Mouse (Mus musculus): Measurements from ENCODE around the gene Abca1. TPM values are rescaled to one million over a fixed set of nuclear protein-coding genes. Genes with fewer than 3 reads are reported as not detected.

The Abca1 gene
- 4.9 and 6.1 TPM in 2 replicates for polyA plus RNA-seq (2015; fragmentation: Nextera tagmentation; extraction: Ambion mirVana)

GRCm38 (mm10) chr4:53159767-53160166 lies at the start of gene Abca1:
Abca1 (minus strand) TSS chr4:53159895.
- Histone ChIP-seq H3K4me3 (replicated peaks; ENCODE audit: low read length) (peak within 1 kb of the TSS; percentile 71), H3K9me3 (replicated peaks; ENCODE audit: control insufficient read depth, low read length) (no peaks in the 10 kb centered on the region), H3K4me1 (ENCODE audit: control insufficient read depth, insufficient read depth, low read length) (peaks cover 4% of the 10 kb centered on the region; the same call in 1 of the 2 replicates), H3K36me3 (ENCODE audit: control insufficient read depth, insufficient read depth, low read length) (no peaks in the 10 kb centered on the region), H3K9ac (ENCODE audit: low read length) (peak within 1 kb of the TSS; percentile 80), H3K27me3 (ENCODE audit: control insufficient read depth, insufficient read depth, low read length) (no peaks in the 10 kb centered on the region), H3K27ac (ENCODE audit: low read length) (no peak within 1 kb of the TSS), H3K4me2 (ENCODE audit: low read depth, low read length) (peak within 1 kb of the TSS; percentile 93)
- under 1% methylated on average over 37 of the region's 37 CpGs for WGBS
- peak; percentile 97 for ATAC-seq (ENCODE audit: insufficient read depth, low FRiP score)

- 41% methylated on average over 7 of the region's 7 CpGs for WGBS
- Histone ChIP-seq H3K9ac (ENCODE audit: low read length) (no peak overlapping the region), H3K4me2 (ENCODE audit: low read depth, low read length) (no peak overlapping the region), H3K9me3 (replicated peaks; ENCODE audit: control insufficient read depth, low read length) (no peaks in the 10 kb centered on the region), H3K27ac (ENCODE audit: low read length) (no peak overlapping the region), H3K36me3 (ENCODE audit: control insufficient read depth, insufficient read depth, low read length) (no peaks in the 10 kb centered on the region), H3K4me1 (ENCODE audit: control insufficient read depth, insufficient read depth, low read length) (no peaks in the 10 kb centered on the region), H3K27me3 (ENCODE audit: control insufficient read depth, insufficient read depth, low read length) (no peaks in the 10 kb centered on the region), H3K4me3 (replicated peaks; ENCODE audit: low read length) (no peak overlapping the region)
- ATAC-seq (ENCODE audit: insufficient read depth, low FRiP score) = no peak
Observed at GRCm38 (mm10) chr4:53204482-53204881, 44.8 kb upstream of the Abca1 start.

GRCm38 (mm10) chr4:53203595-53204400 lies 44.1 kb upstream of the Abca1 start:
- no peak for ATAC-seq (ENCODE audit: insufficient read depth, low FRiP score)

GRCm38 (mm10) chr4:53200276-53200675 lies 40.6 kb upstream of the Abca1 start:
- H3K27me3 ChIP-seq (ENCODE audit: control insufficient read depth, insufficient read depth, low read length) = no peaks in the 10 kb centered on the region
- no peaks in the 10 kb centered on the region for H3K4me1 ChIP-seq (ENCODE audit: control insufficient read depth, insufficient read depth, low read length)
- H3K27ac ChIP-seq (ENCODE audit: low read length) = no peak overlapping the region
- no peak overlapping the region for H3K4me2 ChIP-seq (ENCODE audit: low read depth, low read length)
- H3K4me3 ChIP-seq (replicated peaks; ENCODE audit: low read length) = no peak overlapping the region
- H3K9me3 ChIP-seq (replicated peaks; ENCODE audit: control insufficient read depth, low read length) = no peaks in the 10 kb centered on the region
- H3K9ac ChIP-seq (ENCODE audit: low read length) = no peak overlapping the region
- ATAC-seq (ENCODE audit: insufficient read depth, low FRiP score) = no peak
- WGBS = 81% methylated on average over 1 of the region's 1 CpGs
- H3K36me3 ChIP-seq (ENCODE audit: control insufficient read depth, insufficient read depth, low read length) = no peaks in the 10 kb centered on the region

More at GRCm38 (mm10) chr4:53203595-53204400, 44.1 kb upstream of the Abca1 start:
- Histone ChIP-seq H3K36me3 (ENCODE audit: control insufficient read depth, insufficient read depth, low read length) (no peaks in the 10 kb centered on the region), H3K4me3 (replicated peaks; ENCODE audit: low read length) (no peak overlapping the region), H3K27me3 (ENCODE audit: control insufficient read depth, insufficient read depth, low read length) (no peaks in the 10 kb centered on the region), H3K27ac (ENCODE audit: low read length) (no peak overlapping the region), H3K9ac (ENCODE audit: low read length) (no peak overlapping the region), H3K4me1 (ENCODE audit: control insufficient read depth, insufficient read depth, low read length) (no peaks in the 10 kb centered on the region), H3K4me2 (ENCODE audit: low read depth, low read length) (no peak overlapping the region), H3K9me3 (replicated peaks; ENCODE audit: control insufficient read depth, low read length) (no peaks in the 10 kb centered on the region)
- WGBS = 64% methylated on average over 15 of the region's 15 CpGs

- no peak for ATAC-seq (ENCODE audit: insufficient read depth, low FRiP score)
- H3K27ac ChIP-seq (ENCODE audit: low read length) = no peak overlapping the region
- 80% methylated on average over 4 of the region's 4 CpGs for WGBS
Observed at GRCm38 (mm10) chr4:53197842-53198241, 38.1 kb upstream of the Abca1 start.

GRCm38 (mm10) chr4:53196058-53196771 lies 36.5 kb upstream of the Abca1 start:
- Histone ChIP-seq H3K9ac (ENCODE audit: low read length) (peak overlapping the region; percentile 58), H3K27ac (ENCODE audit: low read length) (0 out of 2 replicates have a peak overlapping the region, but pooled peaks have one; percentile 20)
- WGBS = 15% methylated on average over 24 of the region's 24 CpGs

More at GRCm38 (mm10) chr4:53197842-53198241, 38.1 kb upstream of the Abca1 start:
- Histone ChIP-seq H3K9ac (ENCODE audit: low read length) (no peak overlapping the region), H3K4me3 (replicated peaks; ENCODE audit: low read length) (no peak overlapping the region), H3K4me1 (ENCODE audit: control insufficient read depth, insufficient read depth, low read length) (no peaks in the 10 kb centered on the region), H3K36me3 (ENCODE audit: control insufficient read depth, insufficient read depth, low read length) (no peaks in the 10 kb centered on the region), H3K4me2 (ENCODE audit: low read depth, low read length) (no peak overlapping the region), H3K9me3 (replicated peaks; ENCODE audit: control insufficient read depth, low read length) (no peaks in the 10 kb centered on the region), H3K27me3 (ENCODE audit: control insufficient read depth, insufficient read depth, low read length) (no peaks in the 10 kb centered on the region)

GRCm38 (mm10) chr4:53187071-53187470 lies 27.4 kb upstream of the Abca1 start:
- no peak overlapping the region for H3K4me2 ChIP-seq (ENCODE audit: low read depth, low read length)
- H3K27ac ChIP-seq (ENCODE audit: low read length) = no peak overlapping the region
- no peaks in the 10 kb centered on the region for H3K4me1 ChIP-seq (ENCODE audit: control insufficient read depth, insufficient read depth, low read length)
- H3K27me3 ChIP-seq (ENCODE audit: control insufficient read depth, insufficient read depth, low read length) = no peaks in the 10 kb centered on the region
- H3K9ac ChIP-seq (ENCODE audit: low read length) = no peak overlapping the region
- 20% methylated on average over 4 of the region's 4 CpGs for WGBS
- no peak overlapping the region for H3K4me3 ChIP-seq (replicated peaks; ENCODE audit: low read length)
- H3K36me3 ChIP-seq (ENCODE audit: control insufficient read depth, insufficient read depth, low read length) = no peaks in the 10 kb centered on the region
- H3K9me3 ChIP-seq (replicated peaks; ENCODE audit: control insufficient read depth, low read length) = no peaks in the 10 kb centered on the region
- peak; percentile 78; the same call in 1 of the 2 replicates for ATAC-seq (ENCODE audit: insufficient read depth, low FRiP score)

More at GRCm38 (mm10) chr4:53196058-53196771, 36.5 kb upstream of the Abca1 start:
- ATAC-seq (ENCODE audit: insufficient read depth, low FRiP score) = peak; percentile 96
- Histone ChIP-seq H3K9me3 (replicated peaks; ENCODE audit: control insufficient read depth, low read length) (no peaks in the 10 kb centered on the region), H3K27me3 (ENCODE audit: control insufficient read depth, insufficient read depth, low read length) (no peaks in the 10 kb centered on the region), H3K36me3 (ENCODE audit: control insufficient read depth, insufficient read depth, low read length) (no peaks in the 10 kb centered on the region), H3K4me1 (ENCODE audit: control insufficient read depth, insufficient read depth, low read length) (no peaks in the 10 kb centered on the region), H3K4me3 (replicated peaks; ENCODE audit: low read length) (peak overlapping the region; percentile 52), H3K4me2 (ENCODE audit: low read depth, low read length) (peak overlapping the region; percentile 51)

GRCm38 (mm10) chr4:53186573-53186972 lies 26.9 kb upstream of the Abca1 start:
- Histone ChIP-seq H3K36me3 (ENCODE audit: control insufficient read depth, insufficient read depth, low read length) (no peaks in the 10 kb centered on the region), H3K9ac (ENCODE audit: low read length) (0 out of 2 replicates have a peak overlapping the region, but pooled peaks have one; percentile 12), H3K4me2 (ENCODE audit: low read depth, low read length) (no peak overlapping the region), H3K4me3 (replicated peaks; ENCODE audit: low read length) (no peak overlapping the region), H3K4me1 (ENCODE audit: control insufficient read depth, insufficient read depth, low read length) (no peaks in the 10 kb centered on the region), H3K27ac (ENCODE audit: low read length) (peak overlapping the region; percentile 54; the same call in 1 of the 2 replicates), H3K9me3 (replicated peaks; ENCODE audit: control insufficient read depth, low read length) (no peaks in the 10 kb centered on the region), H3K27me3 (ENCODE audit: control insufficient read depth, insufficient read depth, low read length) (no peaks in the 10 kb centered on the region)
- ATAC-seq (ENCODE audit: insufficient read depth, low FRiP score) = no peak
- WGBS = 62% methylated on average over 4 of the region's 4 CpGs

- 0 out of 2 replicates have a peak overlapping the region, but pooled peaks have one; percentile 54 for H3K27ac ChIP-seq (ENCODE audit: low read length)
- no peak overlapping the region for H3K9ac ChIP-seq (ENCODE audit: low read length)
- H3K4me2 ChIP-seq (ENCODE audit: low read depth, low read length) = no peak overlapping the region
- no peak for ATAC-seq (ENCODE audit: insufficient read depth, low FRiP score)
- H3K4me1 ChIP-seq (ENCODE audit: control insufficient read depth, insufficient read depth, low read length) = no peaks in the 10 kb centered on the region
- H3K9me3 ChIP-seq (replicated peaks; ENCODE audit: control insufficient read depth, low read length) = no peaks in the 10 kb centered on the region
- no peaks in the 10 kb centered on the region for H3K36me3 ChIP-seq (ENCODE audit: control insufficient read depth, insufficient read depth, low read length)
- 81% methylated on average over 4 of the region's 4 CpGs for WGBS
- no peak overlapping the region for H3K4me3 ChIP-seq (replicated peaks; ENCODE audit: low read length)
- no peaks in the 10 kb centered on the region for H3K27me3 ChIP-seq (ENCODE audit: control insufficient read depth, insufficient read depth, low read length)
Observed at GRCm38 (mm10) chr4:53186141-53186540, 26.4 kb upstream of the Abca1 start.
